Mouse (Mus musculus) intestine, embryonic 14.5 days (tissue): Measurements from ENCODE around the gene Zfand2b. TPM values are rescaled to one million over a fixed set of nuclear protein-coding genes. Genes with fewer than 3 reads are reported as not detected.

Experiments
- ATAC-seq: fragments of 200-750 bp; cut with Nextera tagmentation; replicated peaks from 2 replicates; pipeline ENCODE4 v1.8.0; 2017; ENCODE audit warnings: low read depth, moderate number of reproducible peaks, moderate TSS enrichment, moderate library complexity; ENCODE audit not compliant: low FRiP score, low TSS enrichment
- DNase-seq: peaks from one replicate; pipeline ENCODE4 v3.0.0-alpha.2; 2018; ENCODE audit warnings: low spot score
- H3K27ac ChIP-seq: fragments of 300-500 bp; sonication (generic); 2 replicates; pipeline ENCODE4 v1.5.1; 2014; ENCODE audit warnings: low read depth, mild to moderate bottlenecking, control low read depth
- H3K27me3 ChIP-seq: fragments of 300-500 bp; sonication (generic); replicated peaks from 2 replicates; pipeline ENCODE4 v1.6.1; 2014; ENCODE audit warnings: low read length, control low read depth; ENCODE audit not compliant: control insufficient read depth, insufficient read depth
- H3K36me3 ChIP-seq: fragments of 300-500 bp; sonication (generic); 2 replicates; pipeline ENCODE4 v1.6.1; 2014; ENCODE audit warnings: low read length, control low read depth; ENCODE audit not compliant: control insufficient read depth, insufficient read depth
- H3K4me1 ChIP-seq: fragments of 300-500 bp; sonication (generic); replicated peaks from 2 replicates; pipeline ENCODE4 v1.6.1; 2014; ENCODE audit warnings: low read length, control low read depth, mixed read lengths; ENCODE audit not compliant: control insufficient read depth, insufficient read depth
- H3K4me2 ChIP-seq: fragments of 300-500 bp; sonication (generic); 2 replicates; pipeline ENCODE4 v1.6.1; 2014; ENCODE audit warnings: low read length
- H3K4me3 ChIP-seq: fragments of 300-500 bp; sonication (generic); 2 replicates; pipeline ENCODE4 v1.5.1; 2014; ENCODE audit warnings: low read depth, low read length, control low read depth, mixed read lengths
- H3K9ac ChIP-seq: fragments of 300-500 bp; sonication (generic); 2 replicates; pipeline ENCODE4 v1.6.1; 2014; ENCODE audit warnings: mild to moderate bottlenecking, low read length
- H3K9me3 ChIP-seq: fragments of 300-500 bp; sonication (generic); 2 replicates; pipeline ENCODE4 v1.6.1; 2016; ENCODE audit warnings: low read length, control low read depth; ENCODE audit not compliant: control insufficient read depth
- WGBS: fragments of 180-500 bp; shearing (Covaris S2); extraction: QIAGEN DNeasy Blood & Tissue Kit; methylation state at CpG from one replicate; pipeline ENCODE4 v1.1.7; 2014; 5-methylcytosine and 5-hydroxymethylcytosine counted together
- polyA plus RNA-seq: library from polyadenylated mRNA; unstranded; fragments of >200 nt; fragmentation: Nextera tagmentation; extraction: Ambion mirVana; gene quantifications from 2 replicates; pipeline ENCODE4 v1.2.1, GENCODE M21; 2014

The Zfand2b gene
- polyA plus RNA-seq = 36.5 and 38.8 TPM in 2 replicates

GRCm38 (mm10) chr1:75168472-75169464, at the start of gene Zfand2b:
TSS of gene Zfand2b (plus strand) at chr1:75168646.
- H3K4me2 ChIP-seq = peak within 1 kb of the TSS; percentile 67
- no peaks in the 10 kb centered on the region for H3K9me3 ChIP-seq
- peaks cover 4% of the 10 kb centered on the region; the same call in 1 of the 2 replicates for H3K4me1 ChIP-seq
- DNase-seq (peak; percentile 99), ATAC-seq (peak; percentile 99)
- H3K27ac ChIP-seq = peak within 1 kb of the TSS; percentile 67
- H3K36me3 ChIP-seq = peaks cover 39% of the 10 kb centered on the region
- peak within 1 kb of the TSS; percentile 58 for H3K9ac ChIP-seq
- H3K27me3 ChIP-seq = no peaks in the 10 kb centered on the region
- peak within 1 kb of the TSS; percentile 76 for H3K4me3 ChIP-seq
- WGBS = under 1% methylated on average over 59 of the region's 59 CpGs

DNA sequence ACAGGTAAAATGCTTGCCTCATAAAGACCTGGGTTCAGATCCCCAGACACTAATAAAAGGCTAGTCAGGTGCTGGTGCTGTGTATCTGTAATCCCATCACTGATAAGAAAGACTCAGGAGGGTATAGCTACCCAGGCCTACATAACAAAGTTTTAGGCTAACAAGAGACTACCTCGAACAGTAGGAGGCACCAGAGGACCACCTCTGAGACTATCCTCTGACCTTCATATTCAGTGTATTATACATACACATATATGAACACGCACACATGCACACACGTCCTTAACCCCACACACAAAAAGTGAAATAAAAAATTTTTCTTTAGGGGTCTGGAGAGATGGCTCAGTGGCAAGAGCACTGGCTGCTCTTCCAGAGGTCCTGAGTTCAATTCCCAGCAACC, 46.2 kb upstream of the Zfand2b start:
- no peak for ATAC-seq

DNA sequence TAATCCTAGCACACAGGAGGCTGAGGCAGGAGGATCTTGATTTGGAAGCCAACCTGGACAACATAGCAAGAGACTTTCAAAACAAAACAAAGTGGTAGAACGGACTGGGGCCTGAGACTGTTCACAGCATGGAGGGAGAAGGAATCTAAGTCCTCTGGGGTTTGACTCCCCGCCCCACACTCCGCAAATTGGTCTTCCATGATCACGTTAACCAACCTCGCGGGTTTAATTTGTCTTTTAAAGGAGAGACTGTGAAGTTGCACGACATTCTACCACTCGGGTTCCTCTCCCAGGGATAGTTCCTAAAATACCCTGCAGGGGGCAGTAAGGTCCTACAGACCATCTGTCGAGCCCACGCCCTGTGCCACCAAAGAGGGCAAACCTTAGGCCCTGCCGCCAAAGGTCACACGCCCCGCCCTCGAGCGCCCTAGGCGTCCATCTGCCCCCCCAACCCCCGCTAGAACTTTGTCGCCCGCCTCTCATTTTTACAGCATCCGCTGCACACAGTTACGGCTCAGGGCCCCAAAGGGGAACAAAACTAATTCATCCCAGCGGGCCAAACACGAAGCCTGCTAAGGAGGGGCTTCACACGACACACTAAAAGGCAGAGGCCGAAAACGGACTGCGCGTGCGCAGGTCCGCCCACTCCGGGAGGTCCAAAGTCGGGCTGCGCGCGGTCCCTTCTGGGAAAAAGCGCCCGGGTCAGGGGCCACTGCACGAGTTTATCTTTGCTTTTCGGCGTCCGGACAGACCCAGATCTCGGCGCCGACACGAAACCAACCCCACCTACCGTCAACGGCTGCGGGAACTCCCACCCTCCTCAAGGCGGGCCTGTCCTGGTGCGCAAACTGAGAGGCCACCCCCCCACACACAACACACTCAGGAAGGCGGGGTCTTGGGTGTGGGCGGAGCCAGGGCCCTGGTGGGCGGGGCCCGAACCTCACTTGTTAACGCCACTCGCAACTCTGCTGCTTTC, 43.8 kb upstream of the Zfand2b start, which contains the start of gene Nhej1:
Gene Nhej1, minus strand, starts transcription at position 855 of the 976 bp plus-strand sequence.
- Histone ChIP-seq H3K4me1 (no peaks in the 10 kb centered on the region; the same call in 1 of the 2 replicates), H3K9me3 (no peaks in the 10 kb centered on the region), H3K4me3 (peak within 1 kb of the TSS; percentile 50), H3K27me3 (no peaks in the 10 kb centered on the region), H3K36me3 (no peaks in the 10 kb centered on the region), H3K9ac (peak within 1 kb of the TSS; percentile 44), H3K4me2 (peak within 1 kb of the TSS; percentile 46), H3K27ac (peak within 1 kb of the TSS; percentile 95)
- DNase-seq (peak; percentile 98), ATAC-seq (peak; percentile 96)
- under 1% methylated on average over 56 of the region's 56 CpGs for WGBS

More for the DNA sequence above, 46.2 kb upstream of the Zfand2b start:
- Histone ChIP-seq H3K9ac (no peak overlapping the region), H3K36me3 (no peaks in the 10 kb centered on the region), H3K9me3 (no peaks in the 10 kb centered on the region), H3K27ac (no peak overlapping the region), H3K4me3 (no peak overlapping the region), H3K4me1 (no peaks in the 10 kb centered on the region; the same call in 1 of the 2 replicates), H3K27me3 (no peaks in the 10 kb centered on the region), H3K4me2 (no peak overlapping the region)
- WGBS = 79% methylated on average over 3 of the region's 3 CpGs
- no peak for DNase-seq

- DNase-seq = peak; percentile 53
- Histone ChIP-seq H3K27me3 (no peaks in the 10 kb centered on the region), H3K9ac (peak overlapping the region; percentile 44; the same call in 1 of the 2 replicates), H3K4me1 (no peaks in the 10 kb centered on the region; the same call in 1 of the 2 replicates), H3K4me2 (peak overlapping the region; percentile 46), H3K27ac (peak overlapping the region; percentile 95; the same call in 1 of the 2 replicates), H3K4me3 (peak overlapping the region; percentile 50), H3K9me3 (no peaks in the 10 kb centered on the region), H3K36me3 (no peaks in the 10 kb centered on the region)
- ATAC-seq = peak; percentile 5; the same call in 1 of the 2 replicates
- 32% methylated on average over 5 of the region's 5 CpGs for WGBS
These were observed 43.0 kb upstream of the Zfand2b start for GRCm38 (mm10) chr1:75125418-75125817.

DNA sequence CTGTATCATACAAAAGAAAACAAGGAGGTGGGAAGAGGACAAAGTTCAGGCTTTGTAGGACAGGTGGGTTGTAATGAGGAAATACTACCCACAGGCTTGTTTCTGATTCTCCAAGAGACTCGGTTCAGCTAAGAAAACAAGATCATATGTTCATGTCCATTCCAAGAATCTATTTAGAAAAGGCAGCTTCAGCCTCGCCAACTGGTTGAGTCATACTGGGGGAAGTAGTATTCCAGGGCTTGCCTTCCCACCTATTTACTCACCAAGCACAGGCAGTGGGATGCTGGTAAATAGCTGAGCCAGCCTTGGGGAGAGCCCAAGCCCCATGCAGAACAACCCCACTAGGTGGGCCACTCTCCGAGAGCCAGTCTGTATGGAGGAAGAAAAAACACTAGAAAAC, 39.8 kb upstream of the Zfand2b start:
- no peak overlapping the region for H3K4me3 ChIP-seq
- no peak overlapping the region for H3K9ac ChIP-seq
- H3K36me3 ChIP-seq = no peaks in the 10 kb centered on the region
- no peaks in the 10 kb centered on the region for H3K9me3 ChIP-seq
- ATAC-seq (no peak), DNase-seq (no peak)
- no peak overlapping the region for H3K27ac ChIP-seq
- H3K4me2 ChIP-seq = no peak overlapping the region
- WGBS = 68% methylated on average over 3 of the region's 3 CpGs
- no peaks in the 10 kb centered on the region for H3K27me3 ChIP-seq
- no peaks in the 10 kb centered on the region; the same call in 1 of the 2 replicates for H3K4me1 ChIP-seq

DNA sequence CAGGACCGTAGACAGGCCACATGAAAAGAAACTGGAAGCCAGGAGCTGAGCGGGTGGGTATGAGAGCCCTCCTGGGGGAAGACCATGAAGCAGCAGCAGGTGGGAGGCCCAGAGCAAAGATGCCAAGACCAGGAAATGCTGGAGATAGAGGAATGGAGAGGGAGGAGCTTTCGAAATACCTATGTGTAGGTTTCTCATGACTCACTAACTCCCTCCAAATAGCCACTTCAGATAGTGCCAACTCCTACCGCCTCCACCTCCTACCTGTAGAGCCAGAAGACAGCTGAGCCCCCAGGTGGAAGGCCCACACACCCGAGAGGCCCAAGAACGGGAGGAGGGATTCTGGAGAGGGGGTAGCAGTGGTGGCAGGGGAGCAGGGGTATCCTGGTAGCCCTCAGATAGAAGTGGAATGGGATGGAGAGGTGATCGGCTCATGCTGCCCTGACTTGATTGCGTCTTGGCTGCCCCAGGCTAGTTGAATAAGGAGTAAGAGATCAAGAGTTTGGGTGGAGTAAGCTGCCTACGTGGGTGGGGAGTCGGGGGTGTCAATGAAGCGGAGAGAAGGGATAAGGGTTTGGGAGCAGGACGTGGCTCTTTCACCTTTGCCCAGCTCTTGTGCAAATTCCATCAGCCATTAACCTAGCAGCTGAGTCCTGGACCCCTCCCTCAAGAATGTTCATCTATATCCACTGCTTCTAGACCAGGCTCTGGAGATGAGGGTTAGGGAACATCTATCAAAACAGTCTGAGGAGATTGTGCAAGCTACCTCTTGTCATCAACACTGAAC, 34.8 kb upstream of the Zfand2b start, which contains the start of gene Slc23a3:
Gene Slc23a3, minus strand, starts transcription at position 470 of the 787 bp plus-strand sequence.
- Histone ChIP-seq H3K9ac (no peak within 1 kb of the TSS), H3K27me3 (no peaks in the 10 kb centered on the region), H3K4me2 (no peak within 1 kb of the TSS), H3K4me1 (no peaks in the 10 kb centered on the region), H3K27ac (no peak within 1 kb of the TSS), H3K36me3 (peaks cover 34% of the 10 kb centered on the region), H3K9me3 (no peaks in the 10 kb centered on the region), H3K4me3 (no peak within 1 kb of the TSS)
- 58% methylated on average over 12 of the region's 12 CpGs for WGBS
- ATAC-seq (no peak), DNase-seq (no peak)

DNA sequence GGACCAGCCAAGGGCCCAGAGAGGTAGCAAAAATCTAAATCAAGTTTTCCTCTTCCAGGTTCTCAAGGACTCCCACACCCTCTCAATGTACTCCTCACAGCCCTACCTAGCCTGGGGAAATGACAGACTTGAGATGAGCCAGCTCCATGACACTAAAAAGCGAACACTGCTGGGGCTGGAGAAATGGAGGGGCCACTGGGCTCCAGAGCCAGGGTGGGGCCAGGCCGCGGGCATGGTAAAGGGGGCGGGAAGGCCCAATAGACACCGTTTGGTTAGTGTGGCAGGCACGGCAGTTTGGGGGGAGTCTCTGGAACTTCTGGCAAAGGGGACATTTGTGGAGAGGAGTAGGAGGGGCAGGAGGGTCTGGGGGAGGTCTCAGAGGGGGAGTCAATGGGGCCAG, 32.2 kb upstream of the Zfand2b start:
- Histone ChIP-seq H3K4me3 (no peak overlapping the region), H3K9me3 (no peaks in the 10 kb centered on the region), H3K27me3 (no peaks in the 10 kb centered on the region), H3K4me2 (no peak overlapping the region), H3K36me3 (peaks cover 46% of the 10 kb centered on the region), H3K27ac (no peak overlapping the region), H3K4me1 (peaks cover 10% of the 10 kb centered on the region; the same call in 1 of the 2 replicates), H3K9ac (no peak overlapping the region)
- no peak for ATAC-seq
- WGBS = 55% methylated on average over 6 of the region's 6 CpGs
- DNase-seq = no peak
